In genomic region chr10:13275152-13275551, GRCm38 (mm10) we compare ENCODE assay signal across 29 mouse cellular contexts.
A peak's percentile ranks its signal among the peaks of the same experiment; 100 is the strongest.
DNase-seq lines count a peak whose midpoint lies in the region; ATAC-seq and TF ChIP-seq lines count a peak whose summit lies in the region.
"Had no signal": no experiment of that assay in that cellular context is flagged by ENCODE, and none has a peak within 500 bp of the region (broad histone marks: within the 10 kb centered on the region; RNA-seq: fewer than 3 reads in every experiment).

No protein-coding gene starts in this region.

- peaks cover 28% of the 10 kb centered on the region for H3K36me3 ChIP-seq in heart, embryonic 10.5 days
- no peaks in the 10 kb centered on the region for H3K36me3 ChIP-seq in CH12.LX (replicated peaks in 1 of 2; ENCODE audit: control insufficient read depth in 1 of 2, insufficient read depth in 1 of 2, low read length in 1 of 2)
- no peaks in the 10 kb centered on the region; the same call in 1 of the 2 replicates for H3K36me3 ChIP-seq in heart, embryonic 15.5 days
- H3K36me3 ChIP-seq: embryonic facial prominence, embryonic 15.5 days; hindbrain, embryonic 12.5 days; neural tube, embryonic 13.5 days had no signal

- in situ Hi-C loops in CH12.LX (cut with MboI; ENCODE audit: low pct_ligation_motif_present, low pct_unique_long_range_greater_than_20kb, low sequenced_read_pairs) = no loop called here

- dilution Hi-C loops in CH12.LX (cut with MboI; ENCODE audit: extremely low pct_ligation_motif_present, extremely low pct_unique_long_range_greater_than_20kb, low sequenced_read_pairs) = no loop called here

- H3K9ac ChIP-seq in CH12.LX (ENCODE audit: insufficient read depth, low read depth) = no peak overlapping the region
- H3K9ac ChIP-seq in heart, embryonic 15.5 days = no peak overlapping the region
- H3K9ac ChIP-seq: embryonic facial prominence, embryonic 15.5 days; forebrain, embryonic 13.5 days; hindbrain, embryonic 12.5 days; limb, embryonic 13.5 days; midbrain, embryonic 12.5 days; neural tube, embryonic 13.5 days had no signal

- peak overlapping the region; percentile 67; the same call in 1 of the 2 replicates for H3K27ac ChIP-seq in heart, embryonic 10.5 days
- no peak overlapping the region for H3K27ac ChIP-seq in layer of hippocampus, adult 2 months
- H3K27ac ChIP-seq in CH12.LX (ENCODE audit: insufficient read depth, low read depth) = no peak overlapping the region
- H3K27ac ChIP-seq in heart, embryonic 15.5 days = peak overlapping the region; percentile 72
- H3K27ac ChIP-seq: embryonic facial prominence, embryonic 10.5 days; embryonic facial prominence, embryonic 15.5 days; forebrain, embryonic 13.5 days; hindbrain, embryonic 12.5 days; hindbrain, postnatal 0 days; limb, embryonic 13.5 days; midbrain, embryonic 12.5 days; neural tube, embryonic 13.5 days had no signal

- no peaks in the 10 kb centered on the region for H3K9me3 ChIP-seq in heart, embryonic 10.5 days
- no peaks in the 10 kb centered on the region for H3K9me3 ChIP-seq in CH12.LX (replicated peaks; ENCODE audit: low read length)
- H3K9me3 ChIP-seq in heart, embryonic 15.5 days (replicated peaks) = no peaks in the 10 kb centered on the region
- H3K9me3 ChIP-seq: embryonic facial prominence, embryonic 10.5 days; embryonic facial prominence, embryonic 15.5 days; forebrain, embryonic 13.5 days; hindbrain, embryonic 12.5 days; limb, embryonic 13.5 days; midbrain, embryonic 12.5 days; neural tube, embryonic 13.5 days had no signal

- no peaks in the 10 kb centered on the region for H3K27me3 ChIP-seq in heart, embryonic 10.5 days (ENCODE audit: insufficient read depth, poor library complexity, severe bottlenecking)
- no peaks in the 10 kb centered on the region for H3K27me3 ChIP-seq in CH12.LX (replicated peaks)
- no peaks in the 10 kb centered on the region for H3K27me3 ChIP-seq in heart, embryonic 15.5 days
- H3K27me3 ChIP-seq: embryonic facial prominence, embryonic 15.5 days; forebrain, embryonic 13.5 days; hindbrain, embryonic 12.5 days; limb, embryonic 13.5 days; midbrain, embryonic 12.5 days; neural tube, embryonic 13.5 days had no signal

- no peak for TF ChIP-seq POLR2A in CH12.LX (IDR thresholded peaks at IDR 0.05; ENCODE audit: low read depth, low read length)

- H3K4me2 ChIP-seq in CH12.LX (ENCODE audit: insufficient read depth, low read depth, poor library complexity, severe bottlenecking) = no peak overlapping the region
- H3K4me2 ChIP-seq in heart, embryonic 15.5 days = no peak overlapping the region
- H3K4me2 ChIP-seq: embryonic facial prominence, embryonic 15.5 days; forebrain, embryonic 13.5 days; hindbrain, embryonic 12.5 days; limb, embryonic 13.5 days; liver, embryonic 11.5 days; midbrain, embryonic 12.5 days; neural tube, embryonic 13.5 days had no signal

- no peak for TF ChIP-seq EP300 in CH12.LX (IDR thresholded peaks at IDR 0.05; ENCODE audit: low read length)

- WGBS in heart, embryonic 10.5 days = 45% methylated on average over 6 of the region's 6 CpGs
- WGBS in heart, embryonic 15.5 days = 43% methylated on average over 6 of the region's 6 CpGs

- TF ChIP-seq CTCF in layer of hippocampus, adult 2 months (conservative IDR thresholded peaks at IDR 0.05) = peak; percentile 34
- 0 out of 4 replicates have a peak, but pooled peaks of 1 of the 2 experiments have one; percentile 17 for TF ChIP-seq CTCF in CH12.LX (conservative IDR thresholded peaks at IDR 0.05 in 1 of 2, IDR thresholded peaks at IDR 0.05 in 1 of 2; ENCODE audit: low read depth in 2 of 2, low read length in 2 of 2)

- peaks cover 30% of the 10 kb centered on the region for H3K4me1 ChIP-seq in heart, embryonic 10.5 days
- H3K4me1 ChIP-seq in CH12.LX (ENCODE audit: control insufficient read depth in 1 of 2, insufficient read depth in 2 of 2) = peaks cover 0 to 5% of the 10 kb centered on the region in 2 experiments; a peak in 1 of 4 replicates
- H3K4me1 ChIP-seq in heart, embryonic 15.5 days (replicated peaks) = peaks cover 42% of the 10 kb centered on the region
- H3K4me1 ChIP-seq: embryonic facial prominence, embryonic 10.5 days; embryonic facial prominence, embryonic 15.5 days; forebrain, embryonic 13.5 days; hindbrain, embryonic 12.5 days; midbrain, embryonic 12.5 days; neural tube, embryonic 13.5 days had no signal

- no peaks in the 10 kb centered on the region for H3K79me2 ChIP-seq in CH12.LX (replicated peaks; ENCODE audit: control insufficient read depth, extremely low read depth, insufficient read depth, poor library complexity, severe bottlenecking)

- H3K4me3 ChIP-seq in heart, embryonic 10.5 days = no peak overlapping the region
- H3K4me3 ChIP-seq in layer of hippocampus, adult 2 months = no peak overlapping the region
- no peak overlapping the region for H3K4me3 ChIP-seq in CH12.LX (replicated peaks in 1 of 3; ENCODE audit: low read depth in 2 of 3, low read length in 2 of 3, poor library complexity in 1 of 3)
- H3K4me3 ChIP-seq in heart, embryonic 15.5 days = no peak overlapping the region
- H3K4me3 ChIP-seq: embryonic facial prominence, embryonic 10.5 days; embryonic facial prominence, embryonic 15.5 days; forebrain, embryonic 13.5 days; hindbrain, embryonic 12.5 days; limb, embryonic 13.5 days; midbrain, embryonic 12.5 days; neural tube, embryonic 13.5 days had no signal

- no peak for DNase-seq in heart, embryonic 10.5 days (ENCODE audit: low spot score)
- no peak for DNase-seq in heart, postnatal 4 days
- DNase-seq in layer of hippocampus, adult 2 months (ENCODE audit: low spot score in 2 of 2) = no peak
- no peak for DNase-seq in layer of hippocampus, postnatal 14 days (ENCODE audit: low spot score in 2 of 2)
- DNase-seq in CH12.LX (ENCODE audit: extremely low read depth) = no peak
- DNase-seq in cerebellum, postnatal 14 days = no peak
- DNase-seq in urinary bladder, postnatal 4 days (ENCODE audit: low spot score in 2 of 2) = no peak
- DNase-seq: adrenal gland, postnatal 25 days; cerebellum, adult 18-20 months; cerebellum, postnatal 25 days; gastrocnemius, postnatal 14 days; kidney, adult 9 months; kidney, postnatal 14 days; lung, adult 18-20 months; lung, postnatal 14 days; right cerebral cortex, postnatal 4 days; thymus, postnatal 4 days had no signal

- TF ChIP-seq RAD21 in CH12.LX (IDR thresholded peaks at IDR 0.05; ENCODE audit: low read depth, low read length) = peak; percentile 2

- no peak for ATAC-seq in heart, embryonic 15.5 days (replicated peaks; ENCODE audit: insufficient number of reproducible peaks, insufficient read depth, low FRiP score, low read depth)
- ATAC-seq: CD4-positive, CD25-positive, alpha-beta regulatory T cell, adult 4 months; forebrain, embryonic 13.5 days; hindbrain, postnatal 0 days; intestine, embryonic 16.5 days had no signal

TF ChIP-seq in CH12.LX, 34 proteins besides CTCF, POLR2A, EP300 and RAD21:
- TF ChIP-seq JUN (IDR thresholded peaks at IDR 0.05; ENCODE audit: insufficient read depth, low read depth, low read length) (no peak), POLR2AphosphoS2 (IDR thresholded peaks at IDR 0.05; ENCODE audit: low read depth, low read length) (no peak), CHD1 (IDR thresholded peaks at IDR 0.05; ENCODE audit: low read depth, low read length) (no peak), RCOR1 (conservative IDR thresholded peaks at IDR 0.05; ENCODE audit: low read depth, low read length) (no peak), SMC3 (IDR thresholded peaks at IDR 0.05; ENCODE audit: low read depth, low read length) (no peak), HCFC1 (IDR thresholded peaks at IDR 0.05; ENCODE audit: low read depth, low read length) (no peak), UBTF (IDR thresholded peaks at IDR 0.05; ENCODE audit: low read depth, low read length) (no peak), USF1 (IDR thresholded peaks at IDR 0.05; ENCODE audit: low read depth, low read length) (no peak), MAFK (IDR thresholded peaks at IDR 0.05; ENCODE audit: insufficient replicate concordance, low read length) (no peak), ZMIZ1 (IDR thresholded peaks at IDR 0.05; ENCODE audit: low read depth, low read length) (no peak), MYC (IDR thresholded peaks at IDR 0.05; ENCODE audit: low read depth, low read length) (no peak), MAZ (IDR thresholded peaks at IDR 0.05; ENCODE audit: low read depth, low read length) (no peak), TCF12 (IDR thresholded peaks at IDR 0.05; ENCODE audit: low read depth, low read length) (no peak), GABPA (IDR thresholded peaks at IDR 0.05; ENCODE audit: insufficient replicate concordance, low read depth, low read length) (no peak), PAX5 (IDR thresholded peaks at IDR 0.05; ENCODE audit: low read length) (no peak)
TF ChIP-seq in CH12.LX: peak in this region for 0.

Comparison
In these comparisons a context has a peak if more than half of its experiments do, and no peak if none do; other contexts are left out.
1. H3K27ac ChIP-seq: peak in heart, embryonic 10.5 days (single experiment) and heart, embryonic 15.5 days (single experiment); none in layer of hippocampus, adult 2 months (single experiment) and CH12.LX (single experiment).